ENCODE assay signal across 34 mouse cellular contexts in genomic region chr13:111560152-111560551, GRCm38 (mm10). TPM values are rescaled to one million over a fixed set of nuclear protein-coding genes. Genes with fewer than 3 reads are reported as not detected.
A peak's percentile ranks its signal among the peaks of the same experiment; 100 is the strongest.
DNase-seq lines count a peak whose midpoint lies in the region; ATAC-seq and TF ChIP-seq lines count a peak whose summit lies in the region.
"Had no signal": no experiment of that assay in that cellular context is flagged by ENCODE, and none has a peak within 500 bp of the region (broad histone marks: within the 10 kb centered on the region; RNA-seq: fewer than 3 reads in every experiment).

No protein-coding gene starts in this region.

- WGBS in liver, embryonic 14.5 days (ENCODE audit: insufficient replicate concordance), result 73% methylated on average over 3 of the region's 3 CpGs
- 91% methylated on average over 3 of the region's 3 CpGs for WGBS in midbrain, postnatal 0 days
- 91% methylated on average over 3 of the region's 3 CpGs for WGBS in midbrain, embryonic 15.5 days

- no peak for TF ChIP-seq POLR2A in ES-Bruce4 (IDR thresholded peaks at IDR 0.05; ENCODE audit: insufficient read depth, low read length)

- no peak overlapping the region for H3K4me2 ChIP-seq in liver, embryonic 14.5 days (ENCODE audit: low read depth)
- H3K4me2 ChIP-seq in midbrain, postnatal 0 days (ENCODE audit: low read depth, low read length, poor library complexity, severe bottlenecking), result no peak overlapping the region
- no peak overlapping the region for H3K4me2 ChIP-seq in midbrain, embryonic 15.5 days
- H3K4me2 ChIP-seq: forebrain, embryonic 13.5 days; heart, embryonic 11.5 days; hindbrain, embryonic 12.5 days; hindbrain, embryonic 15.5 days had no signal

- H3K36me3 ChIP-seq in liver, embryonic 14.5 days (replicated peaks; ENCODE audit: control insufficient read depth, insufficient read depth, low read depth), result no peaks in the 10 kb centered on the region
- no peaks in the 10 kb centered on the region for H3K36me3 ChIP-seq in midbrain, postnatal 0 days (ENCODE audit: insufficient read depth, low read length)
- H3K36me3 ChIP-seq in midbrain, embryonic 15.5 days (replicated peaks), result no peaks in the 10 kb centered on the region
- H3K36me3 ChIP-seq in ES-Bruce4 (ENCODE audit: control insufficient read depth, insufficient read depth, low read length, poor library complexity, severe bottlenecking), result no peaks in the 10 kb centered on the region
- H3K36me3 ChIP-seq: forebrain, embryonic 10.5 days; hindbrain, embryonic 12.5 days; hindbrain, embryonic 15.5 days had no signal

- H3K9ac ChIP-seq in liver, embryonic 14.5 days (replicated peaks), result no peak overlapping the region
- H3K9ac ChIP-seq in midbrain, postnatal 0 days (replicated peaks; ENCODE audit: low read length, poor library complexity, severe bottlenecking), result no peak overlapping the region
- no peak overlapping the region for H3K9ac ChIP-seq in midbrain, embryonic 15.5 days
- H3K9ac ChIP-seq in ES-Bruce4 (ENCODE audit: low read depth, poor library complexity, severe bottlenecking), result no peak overlapping the region
- H3K9ac ChIP-seq: forebrain, embryonic 13.5 days; hindbrain, embryonic 12.5 days; hindbrain, embryonic 15.5 days had no signal

- H3K27me3 ChIP-seq in liver, embryonic 14.5 days (ENCODE audit: control insufficient read depth, insufficient read depth, low read length), result no peaks in the 10 kb centered on the region
- no peaks in the 10 kb centered on the region for H3K27me3 ChIP-seq in midbrain, postnatal 0 days (ENCODE audit: insufficient read depth, low read length)
- H3K27me3 ChIP-seq in midbrain, embryonic 15.5 days (replicated peaks), result no peaks in the 10 kb centered on the region
- H3K27me3 ChIP-seq in ES-Bruce4 (ENCODE audit: control insufficient read depth, insufficient read depth, low read length, poor library complexity, severe bottlenecking), result no peaks in the 10 kb centered on the region
- H3K27me3 ChIP-seq: forebrain, embryonic 13.5 days; hindbrain, embryonic 12.5 days; hindbrain, embryonic 15.5 days had no signal

- H3K27ac ChIP-seq in liver, embryonic 14.5 days, result no peak overlapping the region
- no peak overlapping the region for H3K27ac ChIP-seq in midbrain, postnatal 0 days (ENCODE audit: low read depth, low read length)
- no peak overlapping the region for H3K27ac ChIP-seq in midbrain, embryonic 15.5 days
- no peak overlapping the region for H3K27ac ChIP-seq in ES-Bruce4 (ENCODE audit: insufficient read depth, low read length)
- H3K27ac ChIP-seq: forebrain, embryonic 10.5 days; forebrain, embryonic 13.5 days; hindbrain, embryonic 12.5 days; hindbrain, embryonic 15.5 days had no signal

- H3K9me3 ChIP-seq in liver, embryonic 14.5 days (ENCODE audit: control insufficient read depth, low read length), result peaks cover 3% of the 10 kb centered on the region; the same call in 1 of the 2 replicates
- H3K9me3 ChIP-seq in midbrain, postnatal 0 days (ENCODE audit: low read length), result no peaks in the 10 kb centered on the region
- no peaks in the 10 kb centered on the region for H3K9me3 ChIP-seq in midbrain, embryonic 15.5 days
- peaks cover 3% of the 10 kb centered on the region; the same call in 1 of the 2 replicates for H3K9me3 ChIP-seq in ES-Bruce4 (replicated peaks; ENCODE audit: control insufficient read depth, insufficient read depth, low read length, poor library complexity, severe bottlenecking)
- H3K9me3 ChIP-seq: forebrain, embryonic 13.5 days; hindbrain, embryonic 12.5 days; hindbrain, embryonic 15.5 days had no signal

- no peak for ATAC-seq in liver, embryonic 14.5 days (ENCODE audit: insufficient read depth)
- ATAC-seq in midbrain, postnatal 0 days (ENCODE audit: low FRiP score), result no peak
- ATAC-seq in midbrain, embryonic 15.5 days (replicated peaks), result no peak
- ATAC-seq: activated CD4-positive, CD25-positive, alpha-beta regulatory T cell, adult 4 months; forebrain, embryonic 13.5 days; forebrain, embryonic 16.5 days had no signal

- peaks cover 18% of the 10 kb centered on the region in 2 experiments for H3K4me1 ChIP-seq in liver, embryonic 14.5 days (replicated peaks; ENCODE audit: control insufficient read depth in 2 of 2, insufficient read depth in 2 of 2, low read length in 1 of 2)
- no peaks in the 10 kb centered on the region for H3K4me1 ChIP-seq in midbrain, postnatal 0 days (ENCODE audit: insufficient read depth, low read length)
- H3K4me1 ChIP-seq in midbrain, embryonic 15.5 days, result no peaks in the 10 kb centered on the region
- H3K4me1 ChIP-seq in ES-Bruce4 (ENCODE audit: control insufficient read depth, insufficient read depth, low read length), result no peaks in the 10 kb centered on the region
- H3K4me1 ChIP-seq: forebrain, embryonic 13.5 days; hindbrain, embryonic 12.5 days; hindbrain, embryonic 15.5 days had no signal

- H3K4me3 ChIP-seq in liver, embryonic 14.5 days (ENCODE audit: insufficient read depth in 1 of 2, low read depth in 2 of 2, low read length in 2 of 2), result no peak overlapping the region
- H3K4me3 ChIP-seq in midbrain, postnatal 0 days (ENCODE audit: low read depth, low read length), result no peak overlapping the region
- H3K4me3 ChIP-seq in midbrain, embryonic 15.5 days, result no peak overlapping the region
- H3K4me3 ChIP-seq in ES-Bruce4 (ENCODE audit: low read depth, low read length), result no peak overlapping the region
- H3K4me3 ChIP-seq: forebrain, embryonic 10.5 days; forebrain, embryonic 13.5 days; hindbrain, embryonic 12.5 days; hindbrain, embryonic 15.5 days had no signal

- TF ChIP-seq EP300 in liver, embryonic 14.5 days (IDR thresholded peaks at IDR 0.05; ENCODE audit: low read depth), result no peak
- no peak for TF ChIP-seq EP300 in ES-Bruce4 (IDR thresholded peaks at IDR 0.05; ENCODE audit: insufficient read depth, low read depth, low read length)

- peak; percentile 45 for TF ChIP-seq CTCF in liver, embryonic 14.5 days (IDR thresholded peaks at IDR 0.05; ENCODE audit: low read depth)
- TF ChIP-seq CTCF in midbrain, postnatal 0 days (IDR thresholded peaks at IDR 0.05), result 0 out of 2 replicates have a peak, but pooled peaks have one; percentile 11
- peak; percentile 20 for TF ChIP-seq CTCF in ES-Bruce4 (IDR thresholded peaks at IDR 0.05; ENCODE audit: low read depth, low read length)

- DNase-seq in liver, embryonic 14.5 days (ENCODE audit: low read depth in 3 of 3, low spot score in 3 of 3), result no peak
- DNase-seq in liver (no peak), R1 (ENCODE audit: low read depth, low spot score) (peak; percentile 58)
- no peak for DNase-seq in midbrain, postnatal 0 days (ENCODE audit: low spot score)
- DNase-seq in left cerebral cortex, adult 8-10 months (ENCODE audit: low spot score in 2 of 2), result no peak
- no peak for DNase-seq in left cerebral cortex, adult 9 months (ENCODE audit: low spot score in 2 of 2)
- DNase-seq: adrenal gland, adult 8-10 months; adrenal gland, postnatal 25 days; B cell, adult 2 months; cerebellum, adult 18-20 months; cerebellum, adult 9-10 months; cerebellum, postnatal 14 days; gastrocnemius, postnatal 14 days; heart, adult 11 months had no signal

RNA-seq across cellular contexts. Expression of gene Gm49496, which starts 10.4 kb away (rescaled TPM):
- polyA plus RNA-seq in liver, embryonic 14.5 days (2012; rRNA removed), result 0.06 and 0.08 TPM in 2 replicates
- not detected in 2 replicates for polyA plus RNA-seq in liver, embryonic 14.5 days (2014; fragmentation: Nextera tagmentation; extraction: Ambion mirVana)
- total RNA-seq in midbrain, postnatal 0 days (2014; rRNA removed), result not detected in 2 replicates
- polyA plus RNA-seq in midbrain, postnatal 0 days (2015; fragmentation: Nextera tagmentation; extraction: Ambion mirVana), result not detected in 2 replicates
- not detected in 2 replicates for polyA plus RNA-seq in midbrain, embryonic 15.5 days (2015; fragmentation: Nextera tagmentation; extraction: Ambion mirVana)
- polyA plus RNA-seq in ES-Bruce4 (2011; ENCODE audit: insufficient read depth, insufficient read length, low read depth, missing spikeins), result 3.7 and 4.4 TPM in 2 replicates
- total RNA-seq in left cerebral cortex, adult 8-10 months (2022), result not detected
- total RNA-seq: adrenal gland, adult 8-10 months; adrenal gland, postnatal 25 days; CH12.LX; gastrocnemius, adult 18-20 months; gastrocnemius, postnatal 4 days; heart, adult 8-10 months; heart, postnatal 25 days; hematopoietic stem cell, adult 5-6 weeks had no signal
- polyA plus RNA-seq: activated CD4-positive, CD25-positive, alpha-beta regulatory T cell, adult 4 months; embryonic facial prominence, embryonic 11.5 days; embryonic facial prominence, embryonic 14.5 days; forebrain, embryonic 10.5 days; forebrain, embryonic 13.5 days; forebrain, embryonic 16.5 days; heart, embryonic 11.5 days; heart, embryonic 14.5 days; heart, postnatal 0 days; hindbrain, embryonic 12.5 days; hindbrain, embryonic 15.5 days had no signal

RNA-seq across cellular contexts. Expression of gene Gm10198, which starts 32.4 kb away (rescaled TPM):
- polyA plus RNA-seq in liver, embryonic 14.5 days (2012; rRNA removed), result not detected in 2 replicates
- not detected in 2 replicates for polyA plus RNA-seq in liver, embryonic 14.5 days (2014; fragmentation: Nextera tagmentation; extraction: Ambion mirVana)
- not detected in 2 replicates for total RNA-seq in midbrain, postnatal 0 days (2014; rRNA removed)
- polyA plus RNA-seq in midbrain, postnatal 0 days (2015; fragmentation: Nextera tagmentation; extraction: Ambion mirVana), result not detected in 2 replicates
- not detected in 2 replicates for polyA plus RNA-seq in midbrain, embryonic 15.5 days (2015; fragmentation: Nextera tagmentation; extraction: Ambion mirVana)
- polyA plus RNA-seq in ES-Bruce4 (2011; ENCODE audit: insufficient read depth, insufficient read length, low read depth, missing spikeins), result not detected in 2 replicates
- total RNA-seq in left cerebral cortex, adult 8-10 months (2022), result not detected
- total RNA-seq: adrenal gland, adult 8-10 months; adrenal gland, postnatal 25 days; CH12.LX; ES-E14; gastrocnemius, adult 18-20 months; gastrocnemius, postnatal 14 days; gastrocnemius, postnatal 4 days; heart, adult 8-10 months; heart, postnatal 25 days; hematopoietic stem cell, adult 5-6 weeks had no signal
- polyA plus RNA-seq: activated CD4-positive, CD25-positive, alpha-beta regulatory T cell, adult 4 months; embryonic facial prominence, embryonic 11.5 days; embryonic facial prominence, embryonic 14.5 days; forebrain, embryonic 10.5 days; forebrain, embryonic 13.5 days; forebrain, embryonic 16.5 days; heart, embryonic 11.5 days; heart, embryonic 14.5 days; heart, postnatal 0 days; hindbrain, embryonic 12.5 days; hindbrain, embryonic 15.5 days had no signal
